Mouse (Mus musculus): ENCODE data around the gene Foxc1. TPM values are rescaled to one million over a fixed set of nuclear protein-coding genes. Genes with fewer than 3 reads are reported as not detected.
A peak's percentile ranks its signal among the peaks of the same experiment; 100 is the strongest.

Gene Foxc1
- total and polyA plus RNA-seq, 2 experiments from 2014 or later = 2.2 to 12.6 TPM

DNA sequence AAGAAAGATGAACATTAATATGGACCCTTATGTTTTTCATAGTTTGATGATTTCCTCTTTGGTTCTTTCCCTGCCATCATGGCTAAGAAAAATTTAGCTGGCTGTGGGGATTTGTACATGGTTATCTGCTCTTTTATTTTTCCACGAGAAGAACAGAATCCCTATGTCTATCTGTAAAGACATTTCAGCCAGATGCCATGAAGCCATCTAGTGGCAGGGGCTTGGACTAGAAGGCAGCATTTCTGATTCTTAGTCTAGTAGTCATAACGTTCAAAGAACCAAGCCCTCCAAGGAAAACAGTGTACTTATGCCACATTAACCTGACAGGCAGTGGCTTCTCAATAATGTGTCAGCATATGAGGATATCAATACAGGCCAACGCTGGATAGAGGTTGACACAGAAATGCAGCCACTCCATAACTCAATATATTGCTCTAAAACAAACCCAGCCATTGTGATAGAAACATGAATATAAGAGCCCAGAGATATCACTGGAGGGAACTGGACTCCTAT lies 21.4 kb downstream of the Foxc1 start:
- H3K27me3 ChIP-seq (ENCODE audit: insufficient read depth, low read length) = no peaks in the 10 kb centered on the region
- no peaks in the 10 kb centered on the region for H3K36me3 ChIP-seq (ENCODE audit: insufficient read depth, low read length)
- DNase-seq (ENCODE audit: low spot score) = no peak
- peak; percentile 55 for TF ChIP-seq CTCF (IDR thresholded peaks at IDR 0.05)
- H3K4me1 ChIP-seq (ENCODE audit: insufficient read depth, low read length) = no peaks in the 10 kb centered on the region; the same call in 1 of the 2 replicates
- 64% methylated on average over 3 of the region's 3 CpGs for WGBS
- H3K9ac ChIP-seq (replicated peaks; ENCODE audit: low read length, poor library complexity, severe bottlenecking) = no peak overlapping the region
- H3K4me3 ChIP-seq (ENCODE audit: low read depth, low read length) = no peak overlapping the region
- H3K4me2 ChIP-seq (ENCODE audit: low read depth, low read length, poor library complexity, severe bottlenecking) = no peak overlapping the region
- H3K9me3 ChIP-seq (ENCODE audit: low read length) = no peaks in the 10 kb centered on the region
- H3K27ac ChIP-seq (ENCODE audit: low read depth, low read length) = no peak overlapping the region
- ATAC-seq (ENCODE audit: low FRiP score) = no peak

DNA sequence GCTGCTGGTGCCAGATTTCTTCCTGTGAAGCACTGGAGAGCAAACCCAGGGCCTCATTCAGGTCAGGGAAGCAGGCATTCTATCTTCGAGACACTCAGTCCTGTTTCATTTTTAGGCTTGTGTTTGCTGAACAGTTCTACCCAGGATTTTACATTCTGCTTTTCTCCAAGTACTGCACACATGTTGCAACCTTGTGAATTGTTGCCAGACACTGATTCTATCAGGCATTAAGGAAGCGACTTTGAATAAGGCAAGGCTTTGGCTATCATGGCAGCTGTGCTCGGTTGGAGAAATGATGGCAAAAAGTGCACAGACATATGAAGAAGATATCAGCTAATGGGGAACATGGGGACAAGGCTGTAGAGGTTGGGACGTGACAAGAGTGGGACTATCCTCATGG lies 22.0 kb downstream of the Foxc1 start:
- 91% methylated on average over 4 of the region's 4 CpGs for WGBS
- no peak for ATAC-seq (ENCODE audit: low FRiP score)
- DNase-seq (ENCODE audit: low spot score) = no peak
- TF ChIP-seq CTCF (IDR thresholded peaks at IDR 0.05) = no peak
- H3K9me3 ChIP-seq (ENCODE audit: low read length) = no peaks in the 10 kb centered on the region
- no peak overlapping the region for H3K9ac ChIP-seq (replicated peaks; ENCODE audit: low read length, poor library complexity, severe bottlenecking)
- H3K27ac ChIP-seq (ENCODE audit: low read depth, low read length) = no peak overlapping the region
- H3K4me3 ChIP-seq (ENCODE audit: low read depth, low read length) = no peak overlapping the region
- H3K4me2 ChIP-seq (ENCODE audit: low read depth, low read length, poor library complexity, severe bottlenecking) = no peak overlapping the region
- no peaks in the 10 kb centered on the region for H3K27me3 ChIP-seq (ENCODE audit: insufficient read depth, low read length)
- H3K4me1 ChIP-seq (ENCODE audit: insufficient read depth, low read length) = no peaks in the 10 kb centered on the region; the same call in 1 of the 2 replicates
- no peaks in the 10 kb centered on the region for H3K36me3 ChIP-seq (ENCODE audit: insufficient read depth, low read length)

DNA sequence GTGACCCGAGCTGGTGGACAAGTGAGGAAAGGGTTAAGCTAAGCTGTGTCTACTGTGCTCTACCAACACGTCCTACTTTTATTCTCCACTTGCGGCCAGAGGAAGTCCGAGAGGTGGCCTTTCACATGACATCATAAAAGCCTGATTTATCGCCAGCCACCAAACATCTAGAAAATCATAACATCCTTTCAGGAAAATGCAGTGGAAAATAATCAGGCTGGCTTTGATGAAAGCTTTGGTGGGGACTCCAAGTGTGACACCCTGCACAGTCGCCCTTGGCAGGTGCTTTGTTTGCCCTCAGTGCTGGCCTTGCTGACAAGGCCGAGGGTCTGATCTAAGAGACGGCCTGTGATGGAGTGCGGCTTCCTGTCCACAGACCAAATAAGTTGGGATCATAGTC lies 23.9 kb downstream of the Foxc1 start:
- DNase-seq (ENCODE audit: low spot score) = no peak
- no peak for ATAC-seq (ENCODE audit: low FRiP score)
- H3K9ac ChIP-seq (replicated peaks; ENCODE audit: low read length, poor library complexity, severe bottlenecking) = no peak overlapping the region
- no peaks in the 10 kb centered on the region for H3K27me3 ChIP-seq (ENCODE audit: insufficient read depth, low read length)
- no peaks in the 10 kb centered on the region; the same call in 1 of the 2 replicates for H3K4me1 ChIP-seq (ENCODE audit: insufficient read depth, low read length)
- no peaks in the 10 kb centered on the region for H3K36me3 ChIP-seq (ENCODE audit: insufficient read depth, low read length)
- TF ChIP-seq CTCF (IDR thresholded peaks at IDR 0.05) = no peak
- H3K4me2 ChIP-seq (ENCODE audit: low read depth, low read length, poor library complexity, severe bottlenecking) = no peak overlapping the region
- H3K27ac ChIP-seq (ENCODE audit: low read depth, low read length) = no peak overlapping the region
- H3K9me3 ChIP-seq (ENCODE audit: low read length) = no peaks in the 10 kb centered on the region
- H3K4me3 ChIP-seq (ENCODE audit: low read depth, low read length) = no peak overlapping the region
- 69% methylated on average over 9 of the region's 9 CpGs for WGBS

GRCm38 (mm10) chr13:31835802-31836201 lies 29.4 kb downstream of the Foxc1 start:
- WGBS = 85% methylated on average over 4 of the region's 4 CpGs
- H3K4me2 ChIP-seq (ENCODE audit: low read depth, low read length, poor library complexity, severe bottlenecking) = no peak overlapping the region
- no peak overlapping the region for H3K4me3 ChIP-seq (ENCODE audit: low read depth, low read length)
- H3K9ac ChIP-seq (replicated peaks; ENCODE audit: low read length, poor library complexity, severe bottlenecking) = no peak overlapping the region
- no peaks in the 10 kb centered on the region for H3K4me1 ChIP-seq (ENCODE audit: insufficient read depth, low read length)
- H3K27ac ChIP-seq (ENCODE audit: low read depth, low read length) = no peak overlapping the region
- H3K36me3 ChIP-seq (ENCODE audit: insufficient read depth, low read length) = no peaks in the 10 kb centered on the region
- no peaks in the 10 kb centered on the region for H3K9me3 ChIP-seq (ENCODE audit: low read length)
- H3K27me3 ChIP-seq (ENCODE audit: insufficient read depth, low read length) = no peaks in the 10 kb centered on the region
- DNase-seq (ENCODE audit: low spot score) = no peak
- ATAC-seq (ENCODE audit: low FRiP score) = no peak
- TF ChIP-seq CTCF (IDR thresholded peaks at IDR 0.05) = no peak

GRCm38 (mm10) chr13:31849258-31849971 lies 43.0 kb downstream of the Foxc1 start:
- Histone ChIP-seq H3K4me3 (ENCODE audit: low read depth, low read length) (no peak overlapping the region), H3K9ac (replicated peaks; ENCODE audit: low read length, poor library complexity, severe bottlenecking) (no peak overlapping the region), H3K27me3 (ENCODE audit: insufficient read depth, low read length) (no peaks in the 10 kb centered on the region), H3K36me3 (ENCODE audit: insufficient read depth, low read length) (no peaks in the 10 kb centered on the region), H3K4me1 (ENCODE audit: insufficient read depth, low read length) (no peaks in the 10 kb centered on the region), H3K4me2 (ENCODE audit: low read depth, low read length, poor library complexity, severe bottlenecking) (no peak overlapping the region), H3K27ac (ENCODE audit: low read depth, low read length) (no peak overlapping the region), H3K9me3 (ENCODE audit: low read length) (no peaks in the 10 kb centered on the region)
- DNase-seq (ENCODE audit: low spot score) = no peak
- 48% methylated on average over 5 of the region's 5 CpGs for WGBS
- TF ChIP-seq CTCF (IDR thresholded peaks at IDR 0.05) = no peak
- no peak for ATAC-seq (ENCODE audit: low FRiP score)

- TF ChIP-seq CTCF (IDR thresholded peaks at IDR 0.05) = no peak
- 51% methylated on average over 2 of the region's 2 CpGs for WGBS
Measured at GRCm38 (mm10) chr13:31853564-31853963, 47.1 kb downstream of the Foxc1 start.

More at GRCm38 (mm10) chr13:31853564-31853963, 47.1 kb downstream of the Foxc1 start:
- Histone ChIP-seq H3K27ac (ENCODE audit: low read depth, low read length) (no peak overlapping the region), H3K9ac (replicated peaks; ENCODE audit: low read length, poor library complexity, severe bottlenecking) (no peak overlapping the region), H3K9me3 (ENCODE audit: low read length) (no peaks in the 10 kb centered on the region), H3K4me3 (ENCODE audit: low read depth, low read length) (no peak overlapping the region), H3K27me3 (ENCODE audit: insufficient read depth, low read length) (no peaks in the 10 kb centered on the region), H3K36me3 (ENCODE audit: insufficient read depth, low read length) (no peaks in the 10 kb centered on the region), H3K4me1 (ENCODE audit: insufficient read depth, low read length) (no peaks in the 10 kb centered on the region), H3K4me2 (ENCODE audit: low read depth, low read length, poor library complexity, severe bottlenecking) (no peak overlapping the region)
- ATAC-seq (ENCODE audit: low FRiP score) (no peak), DNase-seq (ENCODE audit: low spot score) (no peak)

All from midbrain, postnatal 0 days (tissue).